Mouse (Mus musculus) granulocyte monocyte progenitor cell, adult 5-6 weeks (primary cell): Measurements from ENCODE around the gene Rbms3. TPM values are rescaled to one million over a fixed set of nuclear protein-coding genes. Genes with fewer than 3 reads are reported as not detected.

Source experiments
- ATAC-seq: replicated peaks from 2 replicates; pipeline ENCODE4 v1.8.0; 2016; ENCODE audit warnings: mild to moderate bottlenecking, moderate TSS enrichment, inconsistent platforms; ENCODE audit not compliant: poor library complexity, severe bottlenecking
- total RNA-seq, 2 experiments: library from RNA; stranded (forward) in 1 of 2; stranded (reverse) in 1 of 2; fragments of 200-712, 200-1000 nt in 1 of 2; fragments of >200 nt in 1 of 2; fragmentation: Nextera tagmentation in 1 of 2; gene quantifications; 2 replicates each; pipeline ENCODE4 v1.2.3; 2014 to 2017

Gene Rbms3
- total RNA-seq, 2 experiments from 2014 or later: not detected

DNA sequence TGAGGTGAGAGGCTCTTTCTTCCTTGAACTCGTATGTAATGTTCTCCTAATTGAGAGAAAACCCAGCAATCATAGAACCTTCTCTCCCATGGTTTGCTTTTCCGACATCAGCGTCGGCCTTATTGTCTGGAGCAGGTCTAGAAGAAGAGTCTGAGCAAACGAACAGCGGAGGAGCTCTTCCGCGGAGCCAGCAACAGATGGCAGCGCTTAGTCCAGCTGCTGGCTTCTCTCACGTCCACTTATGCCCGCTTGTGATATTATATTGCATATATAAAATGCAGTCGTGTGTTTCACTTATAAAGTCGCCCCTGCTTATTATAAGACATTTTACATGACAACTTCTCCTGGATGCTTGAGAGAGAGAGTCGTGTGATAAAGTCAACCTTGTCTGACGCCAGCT, 685.8 kb downstream of the Rbms3 start:
- no peak for ATAC-seq

DNA sequence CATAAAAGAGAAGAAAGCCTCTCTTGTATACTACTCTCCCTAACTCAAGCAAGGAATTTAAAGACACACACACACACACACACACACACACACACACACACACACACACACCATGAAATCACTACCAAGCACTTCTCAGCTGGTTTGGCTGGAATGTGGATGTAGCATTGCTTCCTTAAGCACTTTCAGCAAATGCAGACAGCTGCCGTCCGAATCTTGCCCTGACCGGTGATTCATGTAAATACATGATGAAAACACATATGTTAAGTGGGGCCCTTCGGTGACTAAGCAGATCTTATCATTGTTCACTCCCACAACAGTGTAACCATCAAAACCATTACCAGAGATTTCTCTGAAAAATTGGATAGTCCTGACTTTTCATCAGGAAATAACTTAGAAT, 688.6 kb downstream of the Rbms3 start:
- no peak for ATAC-seq

DNA sequence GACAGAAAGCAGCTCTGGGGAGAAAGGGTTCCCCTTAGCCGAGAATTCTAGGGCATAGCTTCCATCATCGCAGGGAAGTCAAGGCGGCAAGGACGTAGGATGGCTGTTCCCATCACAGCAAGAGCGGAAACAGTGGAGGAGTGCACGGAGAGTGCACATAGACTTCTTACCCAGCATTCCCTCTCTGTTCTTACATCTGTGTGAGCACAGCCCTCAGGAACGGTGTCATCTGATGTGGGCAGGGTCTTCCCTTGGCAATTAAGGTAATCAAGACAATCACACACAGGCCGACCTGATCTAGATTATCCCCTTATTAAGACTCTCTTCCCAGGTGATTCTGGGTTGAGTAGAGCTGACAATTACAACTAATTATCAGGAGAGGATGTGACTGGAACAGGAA, 689.0 kb downstream of the Rbms3 start:
- ATAC-seq: no peak

DNA sequence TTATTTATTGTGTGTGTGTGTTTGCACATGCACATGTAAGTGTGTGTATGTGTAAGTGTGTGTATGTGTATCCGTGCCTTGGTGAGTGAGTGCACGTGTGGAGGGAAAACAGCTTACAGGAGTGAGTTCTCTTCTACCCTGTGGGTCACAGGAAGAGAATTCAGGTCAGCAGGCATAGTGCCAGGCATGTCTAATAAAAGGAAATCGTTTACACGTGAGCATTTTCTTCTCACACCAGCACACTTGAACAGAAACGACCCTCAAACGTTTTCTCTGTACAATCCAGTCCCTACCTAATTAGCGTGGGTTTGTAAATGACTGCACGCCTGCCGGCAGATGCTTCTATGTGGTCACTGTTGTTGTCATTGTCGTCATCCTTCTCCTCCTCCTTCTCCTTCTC, 701.4 kb downstream of the Rbms3 start:
- ATAC-seq: no peak

DNA sequence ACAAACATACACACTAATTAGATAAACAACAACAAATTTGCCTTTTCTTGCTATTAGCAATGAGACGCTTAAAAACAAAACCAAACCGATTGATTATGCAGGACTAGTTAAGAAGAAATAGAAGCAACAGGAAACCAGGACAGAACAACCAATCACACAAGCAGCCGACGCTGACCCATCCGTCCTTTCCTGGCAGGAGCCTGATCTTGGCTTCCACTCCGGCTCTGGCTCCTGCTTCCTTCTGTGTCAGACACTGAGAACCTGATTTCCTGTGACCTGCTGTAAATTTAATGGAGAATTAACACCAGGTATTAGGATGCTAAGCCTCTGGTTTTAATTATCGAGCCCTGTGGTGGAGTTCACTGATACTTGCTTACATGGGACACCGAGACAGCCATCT, 706.6 kb downstream of the Rbms3 start:
- no peak for ATAC-seq

DNA sequence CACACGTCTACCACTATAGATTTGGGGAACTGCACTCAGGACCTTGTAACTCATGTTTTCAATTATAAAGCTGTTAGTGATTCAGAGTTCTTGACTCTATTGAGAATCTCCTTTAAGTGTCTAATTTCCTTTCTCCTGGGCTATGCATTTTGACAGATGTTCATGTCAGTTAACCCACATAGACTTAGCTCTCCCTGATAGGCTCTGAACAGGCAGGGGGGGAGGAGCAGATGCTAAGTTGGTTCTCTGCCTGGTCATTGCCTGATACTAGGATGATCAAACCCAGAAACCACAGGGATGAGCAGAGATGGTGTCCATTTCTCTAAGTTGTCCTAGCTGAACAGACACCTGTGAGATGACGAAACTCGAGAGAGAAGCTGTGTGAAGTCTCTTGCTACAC, 707.2 kb downstream of the Rbms3 start:
- ATAC-seq: no peak

DNA sequence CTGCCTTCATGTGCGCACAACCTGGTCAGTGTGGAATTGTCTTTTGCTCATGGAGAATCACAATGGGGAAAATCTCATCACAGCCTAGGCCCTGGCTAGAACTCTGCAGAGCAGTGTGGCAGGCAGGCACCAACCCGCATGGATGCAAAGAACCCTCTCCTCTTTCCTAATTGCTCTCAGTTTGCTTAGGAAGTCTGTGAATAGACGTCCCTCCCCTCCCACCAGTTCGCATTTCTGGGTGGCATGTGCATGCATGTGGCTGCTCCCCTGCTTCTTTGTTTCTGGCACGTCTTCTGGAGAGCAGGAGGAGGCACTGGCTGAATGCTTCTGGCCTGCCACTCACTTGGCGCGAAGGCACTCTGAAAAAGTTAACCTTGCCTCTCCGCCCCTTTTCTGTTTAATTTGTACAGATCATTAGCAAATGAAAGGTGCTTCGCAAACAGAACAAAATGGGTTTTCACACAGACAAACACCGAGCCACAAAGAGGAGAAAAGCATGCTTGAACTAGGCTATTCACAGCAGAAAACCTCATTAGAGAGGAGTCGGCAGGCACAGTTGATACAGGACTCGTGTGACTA, 710.2 kb downstream of the Rbms3 start:
- ATAC-seq: no peak

DNA sequence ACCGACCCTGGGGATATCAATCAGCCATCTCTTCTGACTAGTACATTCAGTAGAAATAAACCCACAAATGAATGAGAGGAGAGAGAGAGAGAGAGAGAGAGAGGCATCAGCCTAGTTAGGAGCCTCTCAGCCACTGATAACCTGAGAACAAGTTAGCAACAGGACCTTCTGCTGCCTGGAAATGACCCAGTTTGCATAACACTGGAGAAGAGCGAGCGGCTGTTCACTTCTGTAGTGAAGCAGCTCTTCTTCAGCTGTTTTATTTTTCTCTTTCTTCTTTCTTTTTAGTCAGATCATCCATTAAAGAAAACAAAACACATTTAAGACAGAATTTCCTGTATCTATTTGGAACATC, 717.2 kb downstream of the Rbms3 start:
- no peak for ATAC-seq

DNA sequence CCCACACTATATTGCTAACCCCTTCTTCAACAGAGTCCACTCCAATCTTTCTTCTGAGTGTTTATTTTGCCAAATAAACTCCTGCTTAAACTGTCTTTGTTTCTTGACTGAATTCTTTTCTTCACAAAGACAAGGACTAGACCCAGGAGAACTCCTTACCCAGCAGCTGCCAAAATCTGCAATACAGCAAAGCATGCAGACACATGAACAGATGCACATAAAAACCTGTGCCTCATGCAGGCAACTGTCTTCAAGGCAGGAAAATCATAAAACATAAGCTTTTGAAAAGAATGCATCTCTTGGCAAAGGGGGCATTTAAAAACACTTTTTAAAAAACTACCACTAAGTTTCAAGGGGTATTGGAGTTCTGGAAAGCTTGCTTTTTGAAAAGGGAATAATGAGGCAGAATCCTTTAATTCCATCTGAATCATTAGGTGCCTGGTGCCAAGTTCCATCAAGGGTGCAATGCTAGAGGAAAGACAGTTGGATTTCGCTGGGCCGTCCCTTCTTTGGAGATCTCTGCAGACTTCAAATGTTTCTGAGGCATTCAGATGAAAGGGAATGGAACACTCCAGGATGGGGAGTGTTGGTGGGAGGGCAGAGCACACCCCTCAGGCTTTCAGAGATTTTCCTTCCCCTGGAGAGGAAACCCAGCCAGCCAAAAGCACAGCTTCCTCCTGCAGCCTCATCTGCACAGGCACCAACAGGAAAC, 717.8 kb downstream of the Rbms3 start:
- no peak for ATAC-seq

DNA sequence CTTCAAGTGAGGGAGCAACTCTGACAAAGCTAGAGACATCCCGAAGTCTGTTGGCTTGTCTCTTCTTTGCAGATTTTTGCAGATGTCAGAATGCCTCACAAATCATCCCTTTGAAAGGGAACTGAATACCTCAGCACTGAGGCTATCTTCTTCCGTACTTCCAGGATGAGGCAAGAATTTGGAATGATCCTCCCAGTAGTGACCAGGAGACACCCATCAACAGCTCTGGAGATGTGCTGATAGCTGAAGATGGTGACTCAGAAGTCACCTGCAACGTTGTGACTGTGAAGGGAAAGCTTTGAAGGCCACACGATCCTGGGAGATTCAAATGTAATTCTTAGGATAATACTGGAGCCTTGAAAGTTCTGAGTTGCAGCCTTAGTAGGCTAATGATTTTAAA, 720.2 kb downstream of the Rbms3 start:
- no peak for ATAC-seq

DNA sequence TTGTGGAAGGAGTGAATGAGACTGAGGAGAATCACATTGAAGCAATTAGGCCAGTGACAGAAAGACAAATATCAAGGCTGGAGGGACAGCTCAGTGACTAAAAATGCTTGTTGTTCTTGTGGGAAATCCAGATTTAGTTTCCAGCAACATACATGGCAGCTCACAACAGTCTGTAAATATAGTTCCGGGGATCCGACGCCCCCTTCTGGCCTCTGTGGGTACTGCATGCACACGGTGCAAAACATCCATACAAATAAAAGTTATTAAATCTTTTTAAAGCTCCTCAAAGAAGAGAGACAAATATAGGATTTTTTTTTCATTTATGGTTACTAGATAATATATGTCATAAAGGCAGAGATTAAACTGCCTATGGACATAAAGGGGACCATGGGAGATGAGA, 722.8 kb downstream of the Rbms3 start:
- ATAC-seq: no peak

DNA sequence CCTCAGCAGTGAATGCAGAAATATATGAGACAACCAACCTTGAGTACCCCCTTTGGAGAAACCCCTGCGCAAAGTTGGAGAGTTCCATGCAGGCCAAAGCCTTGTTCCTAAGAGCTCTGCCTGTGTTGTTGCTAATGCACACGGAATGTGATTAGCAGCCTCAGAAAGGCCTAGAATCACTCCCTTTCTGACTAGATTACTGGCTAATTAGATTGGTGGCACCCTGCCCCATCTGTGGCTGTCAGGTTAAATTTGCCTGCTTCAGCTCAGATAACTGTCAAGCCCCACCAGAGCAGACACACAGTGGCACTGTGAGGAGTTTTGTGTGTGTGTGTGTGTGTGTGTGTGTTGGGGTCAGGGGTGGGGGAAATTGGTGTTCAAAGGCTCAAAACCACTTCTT, 724.1 kb downstream of the Rbms3 start:
- ATAC-seq: no peak

DNA sequence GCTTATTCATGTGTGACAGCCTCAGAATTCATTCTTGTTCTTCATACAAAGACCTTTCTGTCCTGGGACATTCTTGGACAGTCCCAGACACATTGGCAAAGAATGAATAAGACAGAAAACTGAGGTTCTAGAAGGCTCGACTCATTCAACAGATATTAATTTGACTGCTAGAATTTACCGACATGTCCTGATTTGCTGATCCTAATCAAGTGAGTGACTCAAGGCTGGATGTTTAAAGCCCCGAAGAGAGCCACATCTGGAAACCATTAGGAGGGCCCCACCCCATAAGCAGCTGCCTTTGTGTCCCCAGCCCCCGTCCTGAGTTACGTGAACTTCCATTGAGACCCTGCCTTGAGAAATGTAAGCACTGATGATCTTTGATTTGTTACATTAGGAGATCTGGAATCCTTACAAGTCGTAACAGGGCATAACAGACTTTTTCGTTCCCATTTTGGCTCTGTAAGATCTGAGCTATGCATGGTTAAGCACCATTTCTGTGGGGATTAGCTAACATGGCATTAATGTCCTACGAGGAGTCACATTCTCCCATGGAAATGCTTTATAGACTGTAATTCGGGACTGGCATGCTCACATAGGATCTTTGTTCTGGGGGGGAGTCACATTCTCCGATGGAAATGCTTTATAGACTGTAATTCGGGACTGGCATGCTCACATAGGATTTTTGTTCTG, 726.3 kb downstream of the Rbms3 start:
- no peak for ATAC-seq

DNA sequence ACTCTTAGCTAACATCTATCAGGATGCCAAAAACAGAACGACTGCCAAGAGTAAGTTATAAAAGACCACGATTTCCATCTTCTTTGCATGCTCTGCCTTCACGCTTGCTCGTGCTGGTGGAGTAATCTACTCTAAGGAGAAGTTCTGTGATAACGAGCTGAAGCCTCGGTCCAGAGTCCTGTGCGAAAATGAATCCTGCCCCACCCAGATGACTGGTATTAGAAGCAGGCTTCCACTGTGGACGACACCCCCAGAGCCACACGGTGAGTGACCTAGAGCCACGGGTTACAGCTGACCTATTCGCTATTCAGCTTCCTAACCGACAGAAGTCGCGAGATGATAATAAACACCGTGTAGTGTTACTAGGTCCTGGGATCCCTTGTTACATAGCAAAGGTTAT, 730.3 kb downstream of the Rbms3 start:
- no peak for ATAC-seq

DNA sequence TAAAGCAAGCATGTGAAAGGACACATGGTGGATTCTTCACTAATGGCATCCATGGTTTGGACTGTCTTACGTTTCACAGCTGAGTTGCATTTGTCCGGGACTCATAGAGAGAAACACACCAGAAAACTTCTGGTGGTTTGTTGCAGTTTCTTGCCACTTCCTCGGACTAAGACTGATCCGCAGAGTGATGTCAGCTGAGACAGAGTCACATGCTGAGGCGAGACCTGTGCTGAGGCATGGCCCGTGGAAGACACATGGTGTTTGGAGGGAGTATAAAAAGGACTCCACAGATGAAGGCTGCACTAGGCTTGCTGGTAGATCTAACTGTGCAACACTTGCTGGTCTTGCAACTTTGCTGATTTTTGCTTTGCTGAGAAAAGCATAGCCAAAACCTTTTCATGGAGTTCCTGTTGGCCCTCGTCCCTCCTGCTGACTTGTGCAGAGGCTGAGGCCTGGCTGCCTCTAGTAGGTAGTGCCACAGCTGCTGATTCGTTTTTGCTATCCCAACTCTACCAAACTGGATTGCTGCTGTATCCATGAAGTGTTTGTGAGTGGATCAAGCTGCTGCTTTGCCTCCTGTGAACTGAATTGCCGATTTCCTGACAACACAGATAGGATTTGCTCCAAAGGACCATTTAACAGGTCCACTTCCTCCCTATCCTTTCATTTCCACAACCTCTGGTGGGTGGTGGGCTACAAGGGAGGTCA, 742.6 kb downstream of the Rbms3 start:
- no peak for ATAC-seq

DNA sequence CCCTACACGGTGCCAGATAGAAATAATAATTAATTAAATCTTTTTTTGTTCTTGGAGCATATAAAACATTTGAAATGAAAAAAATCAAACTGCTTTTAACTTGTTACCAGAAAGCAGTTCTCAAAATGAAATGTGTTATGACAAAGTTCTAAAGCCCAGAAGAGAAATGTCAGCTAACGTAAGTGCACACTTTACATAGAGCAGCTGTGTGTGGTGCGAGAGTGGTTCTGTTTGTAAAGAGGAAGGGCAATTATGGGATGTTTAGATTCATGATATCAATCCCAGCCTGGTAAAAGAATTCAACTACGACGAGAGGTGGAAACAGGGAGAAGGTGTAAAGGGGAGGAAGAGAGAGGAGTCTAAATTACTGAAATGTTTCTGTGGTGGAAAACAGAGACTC, 744.1 kb downstream of the Rbms3 start:
- no peak for ATAC-seq

DNA sequence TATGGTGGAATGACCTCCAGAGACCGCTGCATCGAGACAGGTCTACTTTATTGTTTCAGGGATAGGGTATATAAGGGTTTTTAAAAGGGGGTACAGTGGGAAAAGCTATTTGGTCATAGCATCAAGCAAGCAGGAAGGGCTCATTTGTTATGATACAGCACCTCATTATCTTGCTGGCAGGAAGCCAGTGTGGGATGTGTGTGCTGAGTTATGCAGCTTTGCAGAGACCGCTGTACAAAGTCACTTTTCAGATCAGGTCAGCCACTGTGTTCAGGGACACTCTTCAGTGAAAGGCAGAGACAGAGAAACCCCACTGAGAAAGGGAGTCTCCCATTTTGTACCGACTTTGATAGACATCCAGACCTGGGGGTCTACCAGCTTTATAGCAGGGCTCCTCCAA, 749.2 kb downstream of the Rbms3 start:
- ATAC-seq: no peak

DNA sequence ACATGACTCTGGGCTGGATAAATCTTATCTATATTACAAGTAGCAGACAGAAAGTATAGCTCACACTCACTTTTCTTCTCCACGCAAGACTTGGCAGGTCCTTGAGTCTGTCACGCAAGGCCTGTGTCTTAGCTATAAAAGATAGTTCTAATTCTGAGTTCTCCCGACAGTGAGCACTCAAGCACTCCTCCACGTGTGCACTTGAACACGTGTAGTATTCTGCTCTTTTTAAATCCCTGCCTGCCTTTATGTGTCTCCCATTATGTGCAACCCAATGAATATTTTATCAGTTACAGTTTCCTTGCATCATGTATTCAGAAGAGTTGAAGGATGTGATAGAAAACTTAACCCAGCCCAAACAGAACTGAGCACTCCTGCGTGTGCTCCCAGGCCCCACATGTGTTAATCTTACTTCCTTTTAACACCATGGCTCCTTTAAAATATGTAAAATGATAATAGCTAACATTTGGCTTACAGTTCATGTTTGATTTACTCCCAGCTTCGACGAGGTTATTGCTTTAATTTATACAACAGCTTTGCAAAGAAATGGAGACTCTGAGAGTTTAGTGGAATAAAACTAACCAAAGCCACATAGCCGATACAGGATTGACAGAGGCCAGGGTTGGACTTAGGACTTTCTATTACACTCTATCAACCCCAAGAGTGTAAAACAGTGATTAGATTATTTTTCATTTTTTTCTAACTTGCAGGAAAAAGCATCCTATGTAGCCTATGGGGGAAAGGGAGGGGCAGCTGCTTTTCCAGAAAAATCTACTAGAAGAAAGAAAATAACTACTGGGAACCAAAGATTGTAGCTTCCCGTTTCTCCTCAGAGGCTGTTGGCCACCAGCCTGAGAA, 749.9 kb downstream of the Rbms3 start:
- ATAC-seq: no peak

DNA sequence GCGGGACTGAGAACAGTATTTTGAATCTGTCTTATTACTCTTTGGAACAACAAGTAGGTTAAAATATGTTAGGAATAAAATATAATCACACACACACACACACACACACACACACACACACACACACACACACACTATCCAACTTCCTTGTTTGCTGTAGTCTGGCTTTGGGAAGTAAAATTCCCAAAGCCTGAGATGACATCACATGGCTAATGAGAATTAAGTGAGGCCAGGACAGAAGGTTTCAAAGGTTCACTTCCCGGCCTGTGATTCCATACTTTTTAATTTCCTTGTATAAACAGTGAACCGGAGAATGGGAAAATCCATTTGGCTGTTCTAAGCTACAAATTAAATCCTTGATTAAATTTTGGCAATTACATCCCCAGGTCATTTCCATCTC, 752.9 kb downstream of the Rbms3 start:
- no peak for ATAC-seq

DNA sequence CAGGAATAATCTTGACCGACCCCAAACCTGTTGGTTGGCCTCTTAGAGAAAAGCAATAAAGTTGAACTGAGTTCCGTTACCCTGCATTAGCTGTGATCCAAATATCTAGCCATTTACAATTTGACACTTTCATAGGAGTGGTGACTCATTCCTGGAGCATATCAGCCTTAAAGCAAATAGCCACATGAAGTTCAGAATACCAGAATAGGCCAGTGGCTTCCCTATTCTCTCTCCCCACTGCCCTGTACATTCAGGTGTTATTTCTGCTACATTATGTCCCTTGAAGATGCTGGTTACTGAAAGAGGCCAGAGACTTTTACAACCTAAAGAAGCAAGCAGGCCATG, 755.8 kb downstream of the Rbms3 start:
- no peak for ATAC-seq
